Mouse (Mus musculus) layer of hippocampus, adult 9-11 months (tissue): ENCODE measurements at regions not wholly inside any gene's neighbourhood (a gene's known extent, or its start where the extent isn't known, plus 50 kb on each side); places are given as distances from the start of the nearest gene placed in this dataset.
A peak's percentile ranks its signal among the peaks of the same experiment; 100 is the strongest.

ENCODE experiments used
- DNase-seq: peaks from one replicate; pipeline ENCODE4 v3.0.0; 2022

DNA sequence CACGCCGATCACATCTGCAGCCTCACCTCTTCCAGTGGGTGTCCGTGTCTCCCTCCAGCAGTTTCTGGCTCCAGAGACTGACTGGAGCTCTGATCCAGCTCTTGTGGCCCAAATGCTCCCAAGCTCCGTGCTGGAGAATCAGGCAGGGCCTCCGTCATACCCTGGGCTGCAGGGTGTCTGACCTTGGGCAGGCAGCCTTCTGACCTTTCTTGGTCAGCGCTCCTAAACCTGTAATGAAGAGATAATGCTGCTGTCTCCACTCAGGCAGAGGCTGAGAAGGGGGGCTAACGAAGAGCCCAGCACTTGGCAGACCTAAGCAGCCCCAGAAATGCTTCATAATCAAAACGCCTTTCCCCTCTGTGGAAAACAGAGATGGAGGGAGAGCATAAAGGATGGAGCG is 89.9 kb upstream of the Mef2a start:
- no peak for DNase-seq

DNA sequence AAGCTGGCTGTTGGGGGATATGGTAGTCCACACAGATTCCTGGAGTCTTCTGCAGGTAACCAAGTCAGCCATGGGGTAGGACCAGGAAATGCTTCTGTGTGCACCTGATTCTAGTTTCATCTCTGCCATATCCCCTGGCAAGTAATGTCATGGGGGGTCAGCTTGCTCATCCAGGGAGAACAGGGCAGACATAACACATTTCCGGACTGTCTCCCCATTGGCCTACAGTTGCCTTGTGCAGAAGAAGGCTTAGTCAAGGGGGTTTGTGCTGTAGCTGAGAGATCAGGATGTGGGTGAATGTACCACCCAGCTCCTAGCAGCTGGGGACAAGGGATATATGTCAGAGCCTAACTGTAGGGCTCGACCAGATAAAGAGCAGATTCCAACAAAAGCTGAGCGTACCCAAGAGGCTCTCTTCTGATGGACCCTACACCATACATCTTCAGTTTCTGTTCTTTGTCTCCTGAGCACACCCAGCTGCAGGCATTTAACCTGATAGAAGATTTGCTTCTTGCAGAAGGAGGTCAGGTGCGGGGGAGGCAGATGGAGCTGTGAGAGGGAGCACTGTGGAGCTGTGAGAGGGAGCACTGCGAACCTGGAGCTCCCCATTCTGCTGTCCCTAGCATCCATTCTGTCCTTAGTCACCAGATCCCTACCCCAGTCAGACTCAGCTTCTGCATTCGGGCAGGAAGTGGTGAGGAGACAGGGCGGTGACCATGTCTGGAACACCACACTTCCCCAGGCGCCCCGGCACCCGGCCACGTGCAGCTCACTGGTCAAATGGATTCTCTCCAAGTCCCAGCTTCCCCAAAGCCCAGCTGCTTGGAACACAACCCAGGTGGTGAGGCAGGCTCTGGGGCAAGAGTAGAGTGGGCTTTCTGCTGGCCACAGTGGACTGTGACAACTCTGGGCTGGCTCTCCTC is 88.9 kb upstream of the Mef2a start:
- peak; percentile 93 for DNase-seq

- no peak for DNase-seq
Observed at GRCm38 (mm10) chr7:67459810-67460209, 87.2 kb upstream of the Mef2a start.

DNA sequence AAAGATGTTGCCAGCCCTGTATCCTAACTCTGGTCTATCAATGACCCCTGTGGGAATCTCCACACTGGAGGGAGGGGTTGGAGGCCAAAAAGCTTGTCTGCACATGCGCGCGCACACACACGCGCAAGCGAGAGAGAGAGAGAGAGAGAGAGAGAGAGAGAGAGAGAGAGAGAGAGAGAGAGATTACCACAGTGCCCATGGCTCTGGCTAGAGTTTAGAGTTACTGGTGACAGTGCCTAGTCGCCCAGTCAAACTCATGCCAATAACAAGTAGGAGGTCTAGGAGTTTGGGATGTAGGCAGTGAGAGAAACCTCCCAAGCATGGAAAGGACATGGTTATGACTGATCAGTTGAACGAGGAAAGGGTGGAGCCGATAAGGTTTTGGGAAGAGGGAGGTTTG is 86.6 kb upstream of the Mef2a start:
- no peak for DNase-seq

- DNase-seq: no peak
Observed at GRCm38 (mm10) chr7:67458640-67459039, 86.0 kb upstream of the Mef2a start.

- no peak for DNase-seq
Observed at GRCm38 (mm10) chr7:67457898-67458297, 85.2 kb upstream of the Mef2a start.

DNA sequence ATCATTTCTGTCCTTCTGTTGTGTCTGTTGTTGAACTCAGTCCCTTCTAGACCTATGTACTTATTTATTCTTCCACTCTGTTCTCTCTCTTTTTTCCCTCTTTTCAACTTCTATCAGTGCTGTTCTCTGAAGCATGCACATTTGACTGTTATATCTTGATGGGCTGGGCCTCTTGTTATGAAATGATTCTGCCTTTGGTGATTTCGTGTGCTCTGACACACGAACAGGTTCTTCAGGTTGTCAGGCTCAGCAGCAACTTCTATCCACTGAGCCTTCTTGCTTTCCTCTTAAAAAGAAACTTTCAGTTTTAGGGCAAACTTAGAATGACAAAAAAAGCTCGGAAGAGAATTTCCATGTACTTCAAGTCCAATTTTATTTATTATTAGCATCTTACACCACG is 83.4 kb upstream of the Mef2a start:
- DNase-seq: no peak

DNA sequence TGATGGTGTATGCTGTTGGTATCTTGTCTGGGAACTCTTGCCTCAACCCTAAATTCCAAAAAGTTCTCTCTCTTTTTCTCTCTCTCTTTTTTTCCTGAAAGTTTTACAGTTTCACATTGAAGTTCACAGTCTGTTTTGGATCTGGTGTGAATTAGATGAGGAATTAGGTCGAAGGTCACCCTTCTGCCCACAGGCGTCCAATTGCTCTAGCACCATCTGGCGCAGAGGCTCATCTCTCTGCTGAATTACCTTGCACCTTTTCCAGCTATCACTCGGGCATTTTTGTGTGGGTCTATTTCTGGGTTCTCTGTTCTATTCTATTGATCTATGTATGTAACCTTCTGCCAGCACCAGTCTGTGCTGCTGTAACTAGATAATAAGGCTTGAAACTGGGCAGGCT is 81.8 kb upstream of the Mef2a start:
- DNase-seq: no peak

- no peak for DNase-seq
Observed at GRCm38 (mm10) chr7:67451157-67451793, 78.6 kb upstream of the Mef2a start.

GRCm38 (mm10) chr7:67446606-67447005 is 73.9 kb upstream of the Mef2a start:
- DNase-seq: no peak

DNA sequence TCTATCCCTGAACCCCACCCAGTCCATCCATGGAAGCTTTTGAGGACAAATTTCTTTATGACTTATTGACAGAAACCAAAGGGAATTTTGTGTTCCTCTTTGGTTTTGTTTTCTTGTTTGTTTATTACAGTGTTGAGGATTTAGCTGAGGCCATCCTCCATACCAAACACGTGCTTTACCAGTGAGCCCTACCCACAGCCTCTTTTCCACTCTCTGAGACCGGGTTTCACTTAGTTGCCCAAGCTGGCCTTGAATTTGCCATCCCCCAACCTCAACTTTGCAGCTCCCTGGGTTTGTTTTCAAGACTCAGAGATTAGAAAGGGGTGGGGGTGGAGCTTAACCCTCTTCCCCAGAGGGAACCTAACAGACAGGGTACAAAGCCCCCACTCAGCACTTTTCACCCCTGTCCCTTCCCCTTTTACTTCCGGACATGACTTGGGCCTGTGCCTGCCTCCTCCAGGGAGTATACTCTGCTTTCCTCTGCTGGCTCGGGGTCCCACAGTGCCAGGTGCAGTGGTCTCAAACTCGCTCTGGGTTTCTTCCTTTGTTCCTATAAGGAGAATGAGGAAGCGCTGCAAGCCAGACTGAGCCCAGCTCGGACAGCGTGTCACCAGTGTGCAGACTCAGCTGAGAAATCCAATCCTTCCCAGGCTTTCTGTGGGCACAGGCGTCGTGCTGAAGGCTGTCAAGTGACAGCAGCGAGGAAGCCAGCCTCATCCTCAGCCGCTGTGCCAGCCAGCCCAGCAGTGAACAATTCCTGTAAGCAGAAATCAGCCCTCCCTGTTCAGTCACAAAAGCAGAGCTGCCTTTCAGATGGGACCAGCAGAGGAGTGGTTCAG is 72.8 kb upstream of the Mef2a start:
- DNase-seq: peak; percentile 86

- no peak for DNase-seq
Observed at GRCm38 (mm10) chr7:67444523-67444942, 71.9 kb upstream of the Mef2a start.

GRCm38 (mm10) chr7:67443666-67444065 is 71.0 kb upstream of the Mef2a start:
- no peak for DNase-seq

DNA sequence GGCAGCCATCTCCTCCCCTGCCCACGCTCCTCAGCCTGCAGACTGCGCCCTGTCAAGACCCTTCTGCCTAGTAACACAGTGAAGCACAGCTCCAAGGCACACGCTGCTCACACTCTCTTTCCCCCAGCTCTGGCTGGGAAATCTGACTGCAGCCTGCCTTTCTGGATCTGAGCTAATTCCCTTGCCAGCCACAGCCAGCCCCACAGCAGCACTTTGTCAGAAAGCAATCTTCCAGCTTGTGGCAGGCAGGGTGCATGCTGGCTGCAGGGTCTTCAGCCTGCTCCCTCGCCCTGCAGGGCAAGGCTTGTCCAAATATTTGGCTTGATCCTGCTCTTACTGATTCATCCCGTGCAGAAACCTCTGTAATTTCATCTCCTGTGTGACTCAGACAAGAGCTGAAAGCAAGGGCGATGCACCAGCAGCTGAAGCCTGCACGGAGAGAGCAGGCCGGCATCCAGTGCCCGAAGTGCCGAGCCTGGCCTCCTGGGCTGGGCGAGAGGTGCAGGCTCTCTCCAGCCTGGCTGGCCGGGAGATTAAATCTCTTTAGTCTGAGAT is 70.4 kb upstream of the Mef2a start:
- DNase-seq: no peak

DNA sequence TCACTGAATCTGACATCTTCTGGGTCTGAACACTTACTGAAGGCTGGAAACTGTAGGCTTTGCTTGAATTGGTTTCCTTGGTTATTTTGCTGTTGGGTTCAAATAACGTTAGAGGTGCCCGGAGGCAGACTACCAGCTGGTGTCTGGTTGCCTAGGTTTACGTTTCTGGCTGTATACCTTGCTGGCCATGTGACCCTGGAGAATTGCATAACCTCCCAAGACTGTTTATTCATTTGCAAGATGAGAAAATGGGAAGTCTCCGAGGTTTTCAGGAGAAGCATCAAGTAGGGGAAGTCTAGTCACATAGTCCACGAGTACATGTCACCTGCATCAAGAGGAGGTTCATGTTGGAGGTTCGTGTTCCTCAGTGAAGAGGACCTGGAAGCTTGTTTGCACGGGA is 69.6 kb upstream of the Mef2a start:
- no peak for DNase-seq

DNA sequence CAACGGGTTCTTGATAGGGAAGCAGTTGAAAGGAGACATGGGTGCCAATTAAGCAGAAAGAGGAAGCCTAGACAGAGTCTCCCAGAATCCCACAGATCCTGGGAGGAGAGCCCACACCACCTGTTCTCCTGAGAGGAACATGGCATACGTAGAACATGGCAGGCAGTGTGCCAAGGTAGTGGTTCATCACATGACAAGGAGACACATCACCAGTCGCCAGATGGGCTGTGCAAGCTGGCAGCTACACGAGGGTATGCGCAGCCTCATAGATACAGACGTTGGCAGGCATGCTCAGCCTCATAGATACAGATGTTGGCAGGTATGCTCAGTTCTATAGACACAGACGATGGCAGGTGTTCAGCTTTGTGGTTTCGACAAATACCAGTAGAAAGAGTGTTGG is 68.1 kb upstream of the Mef2a start:
- DNase-seq: peak; percentile 88

GRCm38 (mm10) chr7:67437216-67438006 is 64.8 kb upstream of the Mef2a start:
- DNase-seq: no peak

GRCm38 (mm10) chr7:67435643-67436339 is 63.1 kb upstream of the Mef2a start:
- DNase-seq: no peak

DNA sequence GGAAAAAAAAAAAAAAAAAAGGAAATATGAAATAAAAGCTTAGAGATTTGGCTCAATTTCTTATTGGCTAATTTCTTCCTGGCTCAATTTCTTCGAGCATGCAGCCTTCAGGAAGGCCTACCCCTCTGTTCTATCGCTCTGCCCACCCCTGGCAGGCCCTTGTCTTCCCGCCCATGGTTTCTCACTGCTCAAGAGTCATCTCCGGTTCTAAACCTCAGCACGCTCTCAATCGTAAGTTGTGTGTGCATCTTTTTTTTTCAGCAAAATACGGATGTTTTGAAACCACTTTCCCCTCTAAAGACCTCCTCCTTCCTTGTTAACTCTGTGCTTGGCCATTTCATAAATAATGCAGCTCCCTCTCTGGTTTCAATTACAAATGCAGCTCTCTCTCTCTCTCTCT is 58.3 kb upstream of the Mef2a start:
- no peak for DNase-seq

GRCm38 (mm10) chr7:67430041-67430440 is 57.4 kb upstream of the Mef2a start:
- DNase-seq: no peak

GRCm38 (mm10) chr7:67429008-67429873 is 56.6 kb upstream of the Mef2a start:
- no peak for DNase-seq
